Mouse (Mus musculus): ENCODE results near the gene 1110002E22Rik.

DNA sequence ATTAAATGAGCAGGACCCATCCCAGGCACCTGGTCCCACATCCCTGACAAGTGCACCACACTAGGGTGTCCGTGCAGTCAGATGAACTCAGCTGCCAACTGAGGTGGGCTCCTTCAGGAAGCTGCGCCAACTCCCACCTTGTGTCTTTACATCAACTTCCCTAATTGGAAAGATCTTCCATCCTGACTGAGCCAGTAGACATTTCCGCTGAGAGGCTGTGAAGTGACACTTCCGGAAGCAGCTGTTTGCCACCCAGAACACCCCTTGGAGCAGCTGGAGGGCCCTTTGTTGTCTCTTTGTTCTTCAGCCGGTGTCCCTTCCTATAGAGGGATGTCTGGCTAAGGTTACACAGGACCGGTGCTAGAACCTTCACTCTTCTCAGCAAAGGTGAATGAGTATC lies 34.3 kb upstream of the 1110002E22Rik start:
- no peak for TF ChIP-seq POLR2A (IDR thresholded peaks at IDR 0.05; ENCODE audit: control insufficient read depth, low read depth, low read length)
- TF ChIP-seq CTCF (IDR thresholded peaks at IDR 0.05; ENCODE audit: control insufficient read depth, insufficient read depth, insufficient replicate concordance, low read depth, low read length) = no peak
